Comparison of ENCODE assay signal across 13 mouse cellular contexts in genomic region chr4:134750263-134750662, GRCm38 (mm10). TPM values are rescaled to one million over a fixed set of nuclear protein-coding genes. Genes with fewer than 3 reads are reported as not detected.
DNase-seq lines count a peak whose midpoint lies in the region; ATAC-seq and TF ChIP-seq lines count a peak whose summit lies in the region.
"Had no signal": no experiment of that assay in that cellular context is flagged by ENCODE, and none has a peak within 500 bp of the region (broad histone marks: within the 10 kb centered on the region; RNA-seq: fewer than 3 reads in every experiment).

No protein-coding gene starts in this region.

- no peak overlapping the region for H3K4me2 ChIP-seq in liver, embryonic 13.5 days
- no peak overlapping the region for H3K4me2 ChIP-seq in liver, embryonic 11.5 days
- no peak overlapping the region for H3K4me2 ChIP-seq in embryonic facial prominence, embryonic 14.5 days (ENCODE audit: low read depth, low read length)

- no peaks in the 10 kb centered on the region for H3K27me3 ChIP-seq in liver, embryonic 13.5 days
- H3K27me3 ChIP-seq in liver, embryonic 11.5 days (replicated peaks; ENCODE audit: control insufficient read depth, insufficient read depth, low read length) = no peaks in the 10 kb centered on the region
- no peaks in the 10 kb centered on the region for H3K27me3 ChIP-seq in embryonic facial prominence, embryonic 14.5 days (replicated peaks; ENCODE audit: control insufficient read depth, insufficient read depth, low read length)

- H3K9ac ChIP-seq in liver, embryonic 13.5 days = 0 out of 2 replicates have a peak overlapping the region, but pooled peaks have one; percentile 18
- H3K9ac ChIP-seq in liver, embryonic 11.5 days (ENCODE audit: low read depth, low read length) = no peak overlapping the region
- H3K9ac ChIP-seq in embryonic facial prominence, embryonic 14.5 days (ENCODE audit: low read depth, low read length) = no peak overlapping the region
- H3K9ac ChIP-seq: forebrain, postnatal 0 days had no signal

- H3K36me3 ChIP-seq in liver, embryonic 13.5 days = peaks cover 89% of the 10 kb centered on the region
- peaks cover 40% of the 10 kb centered on the region for H3K36me3 ChIP-seq in liver, embryonic 11.5 days (ENCODE audit: control insufficient read depth, insufficient read depth, low read length)
- peaks cover 48% of the 10 kb centered on the region for H3K36me3 ChIP-seq in embryonic facial prominence, embryonic 14.5 days (ENCODE audit: control insufficient read depth, insufficient read depth, low read length)

- WGBS in liver, embryonic 13.5 days (ENCODE audit: insufficient replicate concordance) = 64% methylated on average over 5 of the region's 5 CpGs
- WGBS in liver, embryonic 11.5 days = 76% methylated on average over 5 of the region's 5 CpGs
- 57% methylated on average over 5 of the region's 5 CpGs for WGBS in embryonic facial prominence, embryonic 14.5 days

- no peaks in the 10 kb centered on the region for H3K9me3 ChIP-seq in liver, embryonic 13.5 days (replicated peaks)
- no peaks in the 10 kb centered on the region for H3K9me3 ChIP-seq in liver, embryonic 11.5 days (ENCODE audit: control insufficient read depth, low read length)
- no peaks in the 10 kb centered on the region for H3K9me3 ChIP-seq in embryonic facial prominence, embryonic 14.5 days (ENCODE audit: control insufficient read depth, low read length)

- no peak for DNase-seq in liver, embryonic 13.5 days
- DNase-seq in liver, embryonic 11.5 days (ENCODE audit: low spot score) = no peak
- DNase-seq in embryonic facial prominence, embryonic 14.5 days (ENCODE audit: low spot score) = peak; percentile 79
- peak; percentile 70 to 83 for DNase-seq in thymus, postnatal 36 days
- no peak for DNase-seq in adrenal gland, postnatal 25 days
- no peak for DNase-seq in layer of hippocampus, adult 2 months (ENCODE audit: low spot score in 2 of 2)
- DNase-seq in gastrocnemius, postnatal 10 days = no peak
- DNase-seq: adrenal gland, postnatal 14 days; cerebellum, postnatal 25 days; forebrain, postnatal 0 days; kidney, adult 9 months; right cerebral cortex, postnatal 25 days had no signal

- no peak for TF ChIP-seq CTCF in layer of hippocampus, adult 2 months (conservative IDR thresholded peaks at IDR 0.05)

- no peak for ATAC-seq in liver, embryonic 13.5 days (ENCODE audit: low read depth)
- no peak for ATAC-seq in liver, embryonic 11.5 days (replicated peaks; ENCODE audit: low FRiP score)
- ATAC-seq in embryonic facial prominence, embryonic 14.5 days (ENCODE audit: low read depth) = peak; percentile 60
- ATAC-seq in monocyte, adult 5-6 weeks (replicated peaks; ENCODE audit: insufficient number of reproducible peaks, low FRiP score, low TSS enrichment, poor library complexity, severe bottlenecking) = 0 out of 2 replicates have a peak, but pooled peaks have one; percentile 7
- ATAC-seq: forebrain, postnatal 0 days had no signal

- H3K4me1 ChIP-seq in liver, embryonic 13.5 days (replicated peaks) = peaks cover 84% of the 10 kb centered on the region
- peaks cover 55% of the 10 kb centered on the region for H3K4me1 ChIP-seq in liver, embryonic 11.5 days (replicated peaks; ENCODE audit: control insufficient read depth, insufficient read depth, low read length)
- H3K4me1 ChIP-seq in embryonic facial prominence, embryonic 14.5 days (ENCODE audit: control insufficient read depth, insufficient read depth, low read length) = peaks cover 17% of the 10 kb centered on the region

- H3K27ac ChIP-seq in liver, embryonic 13.5 days = peak overlapping the region; percentile 90
- no peak overlapping the region; the same call in 1 of the 2 replicates for H3K27ac ChIP-seq in liver, embryonic 11.5 days (ENCODE audit: low read depth, low read length)
- peak overlapping the region; percentile 61; the same call in 1 of the 2 replicates for H3K27ac ChIP-seq in embryonic facial prominence, embryonic 14.5 days (replicated peaks; ENCODE audit: low read depth, low read length)
- no peak overlapping the region for H3K27ac ChIP-seq in layer of hippocampus, adult 2 months

- H3K4me3 ChIP-seq in liver, embryonic 13.5 days (replicated peaks) = no peak overlapping the region
- H3K4me3 ChIP-seq in liver, embryonic 11.5 days (ENCODE audit: low read depth, low read length) = no peak overlapping the region
- no peak overlapping the region for H3K4me3 ChIP-seq in embryonic facial prominence, embryonic 14.5 days (ENCODE audit: low read depth, low read length)
- no peak overlapping the region for H3K4me3 ChIP-seq in layer of hippocampus, adult 2 months

RNA-seq across cellular contexts. Expression of gene Ldlrap1, which starts 17.6 kb away (rescaled TPM):
- polyA plus RNA-seq in liver, embryonic 13.5 days (2015; fragmentation: Nextera tagmentation; extraction: Ambion mirVana) = 20.3 and 23.1 TPM in 2 replicates
- polyA plus RNA-seq in liver, embryonic 11.5 days (2014; fragmentation: Nextera tagmentation; extraction: Ambion mirVana) = 32.2 and 33.3 TPM in 2 replicates
- polyA plus RNA-seq in embryonic facial prominence, embryonic 14.5 days (2014; fragmentation: Nextera tagmentation; extraction: Ambion mirVana) = 22.5 and 22.9 TPM in 2 replicates
- total RNA-seq in monocyte, adult 5-6 weeks (2017) = 32.2 to 42.1 TPM (median 33.3 TPM) in 3 replicates
- 42.4 and 43.3 TPM in 2 replicates for total RNA-seq in adrenal gland, postnatal 25 days (2021)
- total RNA-seq in layer of hippocampus, adult 2 months (2021) = 1 to 10 TPM; 2.0 to 3.0 TPM
- total RNA-seq in gastrocnemius, postnatal 10 days (2021) = 10 to 100 TPM; 11.9 to 17.3 TPM

RNA-seq across cellular contexts. Expression of gene Man1c1, which starts 46.2 kb away (rescaled TPM):
- polyA plus RNA-seq in liver, embryonic 13.5 days (2015; fragmentation: Nextera tagmentation; extraction: Ambion mirVana) = 1.2 and 1.3 TPM in 2 replicates
- 3.9 and 4.1 TPM in 2 replicates for polyA plus RNA-seq in liver, embryonic 11.5 days (2014; fragmentation: Nextera tagmentation; extraction: Ambion mirVana)
- 5.1 and 6.5 TPM in 2 replicates for polyA plus RNA-seq in embryonic facial prominence, embryonic 14.5 days (2014; fragmentation: Nextera tagmentation; extraction: Ambion mirVana)
- total RNA-seq in monocyte, adult 5-6 weeks (2017) = 12.8 to 13.9 TPM (median 13.3 TPM) in 3 replicates
- 16.7 and 22.0 TPM in 2 replicates for total RNA-seq in adrenal gland, postnatal 25 days (2021)
- 10 to 100 TPM; 22.1 to 25.1 TPM for total RNA-seq in layer of hippocampus, adult 2 months (2021)
- total RNA-seq in gastrocnemius, postnatal 10 days (2021) = 10 to 100 TPM; 11.2 to 13.8 TPM

Comparison
In these comparisons a context has a peak if more than half of its experiments do, and no peak if none do; other contexts are left out.
1. H3K27ac ChIP-seq: peak in liver, embryonic 13.5 days (single experiment) and embryonic facial prominence, embryonic 14.5 days (single experiment); none in liver, embryonic 11.5 days (single experiment) and layer of hippocampus, adult 2 months (single experiment).
2. ATAC-seq: peak in embryonic facial prominence, embryonic 14.5 days (single experiment) and monocyte, adult 5-6 weeks (single experiment); none in liver, embryonic 13.5 days (single experiment) and liver, embryonic 11.5 days (single experiment).
3. DNase-seq: peak in embryonic facial prominence, embryonic 14.5 days (single experiment) and thymus, postnatal 36 days (2 of 2); none in liver, embryonic 13.5 days (single experiment), liver, embryonic 11.5 days (single experiment), adrenal gland, postnatal 25 days (single experiment), layer of hippocampus, adult 2 months (0 of 2) and gastrocnemius, postnatal 10 days (single experiment).